Mouse (Mus musculus) lung, adult 2 months (tissue): ENCODE data around the gene Afdn.

Experiments
- CTCF ChIP-seq: fragments of 200-500 bp; IDR thresholded peaks from 2 replicates; pipeline ENCODE4 v1.5.1; 2011; ENCODE audit warnings: mild to moderate bottlenecking, low read length, control low read depth; ENCODE audit not compliant: insufficient read depth
- POLR2A ChIP-seq: fragments of 200-500 bp; IDR thresholded peaks from 2 replicates; pipeline ENCODE4 v1.6.1; 2011; ENCODE audit warnings: low read depth, mild to moderate bottlenecking, control low read depth, low read length, borderline replicate concordance; ENCODE audit errors: extremely low read depth

GRCm38 (mm10) chr17:13768531-13768930 lies 8.2 kb downstream of the Afdn start:
- no peak for TF ChIP-seq CTCF
- no peak for TF ChIP-seq POLR2A
